ENCODE assay signal across 8 mouse cellular contexts in genomic region chr11:49251380-49251761, GRCm38 (mm10). TPM values are rescaled to one million over a fixed set of nuclear protein-coding genes. Genes with fewer than 3 reads are reported as not detected.
A peak's percentile ranks its signal among the peaks of the same experiment; 100 is the strongest.
DNase-seq lines count a peak whose midpoint lies in the region; ATAC-seq lines count a peak whose summit lies in the region.

No protein-coding gene starts in this region.

- peak overlapping the region; percentile 91 for H3K9ac ChIP-seq in heart, embryonic 15.5 days
- H3K9ac ChIP-seq in hindbrain, embryonic 13.5 days = no peak overlapping the region
- peak overlapping the region; percentile 89; the same call in 1 of the 2 replicates for H3K9ac ChIP-seq in midbrain, embryonic 12.5 days (replicated peaks)

- H3K27me3 ChIP-seq in heart, embryonic 15.5 days = no peaks in the 10 kb centered on the region
- no peaks in the 10 kb centered on the region for H3K27me3 ChIP-seq in hindbrain, embryonic 13.5 days
- H3K27me3 ChIP-seq in midbrain, embryonic 12.5 days = no peaks in the 10 kb centered on the region

- peak overlapping the region; percentile 79 for H3K4me3 ChIP-seq in heart, embryonic 15.5 days
- H3K4me3 ChIP-seq in hindbrain, embryonic 13.5 days = peak overlapping the region; percentile 58
- H3K4me3 ChIP-seq in midbrain, embryonic 12.5 days = peak overlapping the region; percentile 67; the same call in 1 of the 2 replicates

- no peaks in the 10 kb centered on the region for H3K9me3 ChIP-seq in heart, embryonic 15.5 days (replicated peaks)
- no peaks in the 10 kb centered on the region for H3K9me3 ChIP-seq in hindbrain, embryonic 13.5 days
- no peaks in the 10 kb centered on the region for H3K9me3 ChIP-seq in midbrain, embryonic 12.5 days

- DNase-seq in heart, postnatal 4 days = no peak
- DNase-seq in MEL-GATA-1-ER (ENCODE audit: extremely low read depth, low read depth) = peak; percentile 18
- DNase-seq in adrenal gland, postnatal 25 days = no peak
- DNase-seq in layer of hippocampus, postnatal 14 days (ENCODE audit: low spot score in 2 of 2) = no peak

- H3K36me3 ChIP-seq in heart, embryonic 15.5 days = peaks cover 12% of the 10 kb centered on the region; the same call in 1 of the 2 replicates
- H3K36me3 ChIP-seq in hindbrain, embryonic 13.5 days = peaks cover 20% of the 10 kb centered on the region; the same call in 1 of the 2 replicates
- H3K36me3 ChIP-seq in midbrain, embryonic 12.5 days = peaks cover 15% of the 10 kb centered on the region

- ATAC-seq in heart, embryonic 15.5 days (replicated peaks; ENCODE audit: insufficient number of reproducible peaks, insufficient read depth, low FRiP score, low read depth) = no peak
- no peak for ATAC-seq in hindbrain, embryonic 13.5 days (ENCODE audit: low FRiP score)
- ATAC-seq in midbrain, embryonic 12.5 days (ENCODE audit: low FRiP score, low read depth) = no peak
- no peak for ATAC-seq in frontal cortex, adult (ENCODE audit: low TSS enrichment)

- peaks cover 53% of the 10 kb centered on the region for H3K4me1 ChIP-seq in heart, embryonic 15.5 days (replicated peaks)
- peaks cover 49% of the 10 kb centered on the region for H3K4me1 ChIP-seq in hindbrain, embryonic 13.5 days (replicated peaks)
- peaks cover 21% of the 10 kb centered on the region for H3K4me1 ChIP-seq in midbrain, embryonic 12.5 days

- WGBS in heart, embryonic 15.5 days = 61% methylated on average over 7 of the region's 7 CpGs
- WGBS in hindbrain, embryonic 13.5 days = 82% methylated on average over 7 of the region's 7 CpGs
- 79% methylated on average over 7 of the region's 7 CpGs for WGBS in midbrain, embryonic 12.5 days

- H3K4me2 ChIP-seq in heart, embryonic 15.5 days = peak overlapping the region; percentile 73
- peak overlapping the region; percentile 87 for H3K4me2 ChIP-seq in hindbrain, embryonic 13.5 days
- peak overlapping the region; percentile 84 for H3K4me2 ChIP-seq in midbrain, embryonic 12.5 days (replicated peaks)

- peak overlapping the region; percentile 96 for H3K27ac ChIP-seq in heart, embryonic 15.5 days
- H3K27ac ChIP-seq in hindbrain, embryonic 13.5 days = no peak overlapping the region
- no peak overlapping the region for H3K27ac ChIP-seq in midbrain, embryonic 12.5 days (replicated peaks)

RNA-seq across cellular contexts. Expression of gene Mgat1, which starts 7.4 kb away (rescaled TPM):
- polyA plus RNA-seq in heart, embryonic 15.5 days (2015; fragmentation: Nextera tagmentation; extraction: Ambion mirVana) = 41.7 and 54.8 TPM in 2 replicates
- 10 to 100 TPM; 71.2 to 76.7 TPM for total RNA-seq in heart, postnatal 4 days (2021)
- polyA plus RNA-seq in hindbrain, embryonic 13.5 days (2015; fragmentation: Nextera tagmentation; extraction: Ambion mirVana) = 31.0 and 34.0 TPM in 2 replicates
- polyA plus RNA-seq in midbrain, embryonic 12.5 days (2016; fragmentation: Nextera tagmentation; extraction: Ambion mirVana) = 33.5 and 39.0 TPM in 2 replicates
- 94.2 and 116 TPM in 2 replicates for total RNA-seq in adrenal gland, postnatal 25 days (2021)
- 10 to 100 TPM; 48.7 to 50.9 TPM for total RNA-seq in layer of hippocampus, postnatal 14 days (2021)

RNA-seq across cellular contexts. Expression of gene Olfr1393, which starts 26.7 kb away (rescaled TPM):
- polyA plus RNA-seq in heart, embryonic 15.5 days (2015; fragmentation: Nextera tagmentation; extraction: Ambion mirVana) = 0.09 TPM in 1 of 2 replicates, not detected in the other
- total RNA-seq in heart, postnatal 4 days (2021) = under 1 TPM; 0.23 to 0.33 TPM
- 0.22 TPM in 1 of 2 replicates, not detected in the other for polyA plus RNA-seq in hindbrain, embryonic 13.5 days (2015; fragmentation: Nextera tagmentation; extraction: Ambion mirVana)
- 0.06 TPM in 1 of 2 replicates, not detected in the other for polyA plus RNA-seq in midbrain, embryonic 12.5 days (2016; fragmentation: Nextera tagmentation; extraction: Ambion mirVana)
- total RNA-seq in adrenal gland, postnatal 25 days (2021) = not detected in 2 replicates
- total RNA-seq in layer of hippocampus, postnatal 14 days (2021) = under 1 TPM; 0.14 to 0.26 TPM

RNA-seq across cellular contexts. Expression of gene Olfr1392, which starts 33.7 kb away (rescaled TPM):
- polyA plus RNA-seq in heart, embryonic 15.5 days (2015; fragmentation: Nextera tagmentation; extraction: Ambion mirVana) = not detected in 2 replicates
- total RNA-seq in heart, postnatal 4 days (2021) = under 1 TPM in 1 of 2 experiments, not detected in 1; 0.11 TPM
- not detected in 2 replicates for polyA plus RNA-seq in hindbrain, embryonic 13.5 days (2015; fragmentation: Nextera tagmentation; extraction: Ambion mirVana)
- 0.06 TPM in 1 of 2 replicates, not detected in the other for polyA plus RNA-seq in midbrain, embryonic 12.5 days (2016; fragmentation: Nextera tagmentation; extraction: Ambion mirVana)
- not detected in 2 replicates for total RNA-seq in adrenal gland, postnatal 25 days (2021)
- total RNA-seq in layer of hippocampus, postnatal 14 days (2021) = not detected

RNA-seq across cellular contexts. Expression of gene Zfp62, which starts 48.3 kb away (rescaled TPM):
- 24.2 and 26.6 TPM in 2 replicates for polyA plus RNA-seq in heart, embryonic 15.5 days (2015; fragmentation: Nextera tagmentation; extraction: Ambion mirVana)
- total RNA-seq in heart, postnatal 4 days (2021) = 10 to 100 TPM; 37.2 to 37.7 TPM
- 53.4 and 54.6 TPM in 2 replicates for polyA plus RNA-seq in hindbrain, embryonic 13.5 days (2015; fragmentation: Nextera tagmentation; extraction: Ambion mirVana)
- 60.8 and 63.3 TPM in 2 replicates for polyA plus RNA-seq in midbrain, embryonic 12.5 days (2016; fragmentation: Nextera tagmentation; extraction: Ambion mirVana)
- 36.2 and 38.8 TPM in 2 replicates for total RNA-seq in adrenal gland, postnatal 25 days (2021)
- 10 to 100 TPM; 28.2 to 35.5 TPM for total RNA-seq in layer of hippocampus, postnatal 14 days (2021)

RNA-seq across cellular contexts. Expression of gene Olfr10, which starts 53.2 kb away (rescaled TPM):
- not detected in 2 replicates for polyA plus RNA-seq in heart, embryonic 15.5 days (2015; fragmentation: Nextera tagmentation; extraction: Ambion mirVana)
- not detected for total RNA-seq in heart, postnatal 4 days (2021)
- not detected in 2 replicates for polyA plus RNA-seq in hindbrain, embryonic 13.5 days (2015; fragmentation: Nextera tagmentation; extraction: Ambion mirVana)
- polyA plus RNA-seq in midbrain, embryonic 12.5 days (2016; fragmentation: Nextera tagmentation; extraction: Ambion mirVana) = not detected in 2 replicates
- not detected in 2 replicates for total RNA-seq in adrenal gland, postnatal 25 days (2021)
- total RNA-seq in layer of hippocampus, postnatal 14 days (2021) = not detected
